8 mouse cellular contexts compared by ENCODE assay signal in genomic region chr9:120602839-120603511, GRCm38 (mm10). TPM values are rescaled to one million over a fixed set of nuclear protein-coding genes. Genes with fewer than 3 reads are reported as not detected.
A peak's percentile ranks its signal among the peaks of the same experiment; 100 is the strongest.
DNase-seq lines count a peak whose midpoint lies in the region; ATAC-seq and TF ChIP-seq lines count a peak whose summit lies in the region.

No protein-coding gene starts in this region.

- no peaks in the 10 kb centered on the region for H3K27me3 ChIP-seq in C2C12 (ENCODE audit: control insufficient read depth, insufficient read depth, insufficient read length)
- peaks cover 8% of the 10 kb centered on the region; the same call in 1 of the 2 replicates for H3K27me3 ChIP-seq in heart, embryonic 13.5 days (replicated peaks)
- H3K27me3 ChIP-seq in kidney, postnatal 0 days (ENCODE audit: insufficient read depth, low read length) = no peaks in the 10 kb centered on the region
- H3K27me3 ChIP-seq in liver, embryonic 11.5 days (replicated peaks; ENCODE audit: control insufficient read depth, insufficient read depth, low read length) = 0 out of 2 replicates have a peak, but pooled peaks cover 3% of the 10 kb centered on the region
- no peaks in the 10 kb centered on the region for H3K27me3 ChIP-seq in stomach, embryonic 14.5 days (ENCODE audit: control insufficient read depth, insufficient read depth, low read length)

- no peaks in the 10 kb centered on the region for H3K79me3 ChIP-seq in C2C12 (ENCODE audit: low read depth)

- no peak overlapping the region for H3K27ac ChIP-seq in heart, embryonic 13.5 days (replicated peaks)
- H3K27ac ChIP-seq in kidney, postnatal 0 days = no peak overlapping the region
- 0 out of 2 replicates have a peak overlapping the region, but pooled peaks have one; percentile 66 for H3K27ac ChIP-seq in liver, embryonic 11.5 days (ENCODE audit: low read depth, low read length)
- no peak overlapping the region for H3K27ac ChIP-seq in stomach, embryonic 14.5 days (ENCODE audit: low read length)

- H3K4me3 ChIP-seq in C2C12 (ENCODE audit: insufficient read depth, poor library complexity, severe bottlenecking) = no peak overlapping the region
- H3K4me3 ChIP-seq in heart, embryonic 13.5 days = peak overlapping the region; percentile 3
- H3K4me3 ChIP-seq in kidney, postnatal 0 days (replicated peaks; ENCODE audit: low read depth, low read length) = no peak overlapping the region
- no peak overlapping the region for H3K4me3 ChIP-seq in liver, embryonic 11.5 days (ENCODE audit: low read depth, low read length)
- H3K4me3 ChIP-seq in stomach, embryonic 14.5 days (ENCODE audit: low read depth, low read length) = no peak overlapping the region

- peak; percentile 95 for TF ChIP-seq CTCF in C2C12 (IDR thresholded peaks at IDR 0.05; ENCODE audit: control insufficient read depth, insufficient read depth, insufficient read length)
- TF ChIP-seq CTCF in kidney, postnatal 0 days (IDR thresholded peaks at IDR 0.05; ENCODE audit: low read depth) = peak; percentile 99

- peaks cover 14% of the 10 kb centered on the region for H3K9me3 ChIP-seq in heart, embryonic 13.5 days
- no peaks in the 10 kb centered on the region; the same call in 1 of the 2 replicates for H3K9me3 ChIP-seq in kidney, postnatal 0 days (replicated peaks; ENCODE audit: low read length)
- no peaks in the 10 kb centered on the region; the same call in 1 of the 2 replicates for H3K9me3 ChIP-seq in liver, embryonic 11.5 days (ENCODE audit: control insufficient read depth, low read length)
- peaks cover 7% of the 10 kb centered on the region; the same call in 1 of the 2 replicates for H3K9me3 ChIP-seq in stomach, embryonic 14.5 days (ENCODE audit: control insufficient read depth, low read depth, low read length)

- WGBS in heart, embryonic 13.5 days = 5% methylated on average over 23 of the region's 23 CpGs
- 7% methylated on average over 23 of the region's 23 CpGs for WGBS in kidney, postnatal 0 days
- WGBS in liver, embryonic 11.5 days = 18% methylated on average over 23 of the region's 23 CpGs
- 7% methylated on average over 23 of the region's 23 CpGs for WGBS in stomach, embryonic 14.5 days

- H3K79me2 ChIP-seq in C2C12 (ENCODE audit: control insufficient read depth, insufficient read depth) = no peaks in the 10 kb centered on the region

- peak overlapping the region; percentile 54 for H3K4me2 ChIP-seq in heart, embryonic 13.5 days
- H3K4me2 ChIP-seq in kidney, postnatal 0 days (ENCODE audit: low read length) = peak overlapping the region; percentile 18
- peak overlapping the region; percentile 47 for H3K4me2 ChIP-seq in liver, embryonic 11.5 days
- 0 out of 2 replicates have a peak overlapping the region, but pooled peaks have one; percentile 1 for H3K4me2 ChIP-seq in stomach, embryonic 14.5 days (replicated peaks; ENCODE audit: low read depth, low read length)

- no peak overlapping the region for H3ac ChIP-seq in C2C12 (ENCODE audit: control insufficient read depth, insufficient read length, low read depth)

- H3K9ac ChIP-seq in heart, embryonic 13.5 days = peak overlapping the region; percentile 62
- no peak overlapping the region for H3K9ac ChIP-seq in kidney, postnatal 0 days (ENCODE audit: low read depth, low read length)
- H3K9ac ChIP-seq in liver, embryonic 11.5 days (ENCODE audit: low read depth, low read length) = no peak overlapping the region
- H3K9ac ChIP-seq in stomach, embryonic 14.5 days (replicated peaks; ENCODE audit: low read depth, low read length) = no peak overlapping the region

- DNase-seq in brain, embryonic 18.5 days (ENCODE audit: low read depth, low spot score) = peak; percentile 58
- peak; percentile 92 for DNase-seq in kidney, postnatal 0 days (ENCODE audit: low spot score)
- DNase-seq in liver, embryonic 11.5 days (ENCODE audit: low spot score) = peak; percentile 82
- peak; percentile 48 to 58 for DNase-seq in natural killer cell, adult 2 months (ENCODE audit: low spot score in 2 of 2)

- H3K4me1 ChIP-seq in heart, embryonic 13.5 days = peaks cover 23% of the 10 kb centered on the region
- H3K4me1 ChIP-seq in kidney, postnatal 0 days (replicated peaks; ENCODE audit: insufficient read depth, low read length) = no peaks in the 10 kb centered on the region; the same call in 1 of the 2 replicates
- H3K4me1 ChIP-seq in liver, embryonic 11.5 days (replicated peaks; ENCODE audit: control insufficient read depth, insufficient read depth, low read length) = peaks cover 3% of the 10 kb centered on the region
- H3K4me1 ChIP-seq in stomach, embryonic 14.5 days (ENCODE audit: control insufficient read depth, insufficient read depth, low read length) = peaks cover 5% of the 10 kb centered on the region; the same call in 1 of the 2 replicates

- ATAC-seq in erythroid progenitor cell, adult 5-6 weeks (replicated peaks; ENCODE audit: low FRiP score, poor library complexity, severe bottlenecking) = peak; percentile 87
- peak; percentile 66; the same call in 1 of the 2 replicates for ATAC-seq in heart, embryonic 13.5 days (ENCODE audit: extremely low read depth, insufficient number of reproducible peaks, low FRiP score, low TSS enrichment)
- peak; percentile 69 for ATAC-seq in kidney, postnatal 0 days (replicated peaks; ENCODE audit: low FRiP score, low read depth)
- peak; percentile 75 for ATAC-seq in liver, embryonic 11.5 days (replicated peaks; ENCODE audit: low FRiP score)
- peak; percentile 72 for ATAC-seq in stomach, embryonic 14.5 days (ENCODE audit: insufficient number of reproducible peaks, insufficient read depth, low FRiP score, low read depth)

- no peaks in the 10 kb centered on the region for H3K36me3 ChIP-seq in C2C12 (ENCODE audit: control insufficient read depth, insufficient read depth)
- H3K36me3 ChIP-seq in heart, embryonic 13.5 days = no peaks in the 10 kb centered on the region
- 0 out of 2 replicates have a peak, but pooled peaks cover 3% of the 10 kb centered on the region for H3K36me3 ChIP-seq in kidney, postnatal 0 days (ENCODE audit: insufficient read depth, low read length)
- H3K36me3 ChIP-seq in liver, embryonic 11.5 days (ENCODE audit: control insufficient read depth, insufficient read depth, low read length) = no peaks in the 10 kb centered on the region
- H3K36me3 ChIP-seq in stomach, embryonic 14.5 days (ENCODE audit: control insufficient read depth, insufficient read depth, low read length) = no peaks in the 10 kb centered on the region

TF ChIP-seq in C2C12, 6 proteins besides CTCF, POLR2A, EP300 and RAD21:
- TF ChIP-seq CEBPB (IDR thresholded peaks at IDR 0.05; ENCODE audit: low read depth) (no peak), USF1 (IDR thresholded peaks at IDR 0.05; ENCODE audit: low read depth) (peak; percentile 6)

RNA-seq across cellular contexts. Expression of gene Rpl14, which starts 31.7 kb away (rescaled TPM):
- polyA plus RNA-seq in C2C12 (2012; fragmentation: generic; extraction: Trizol) = 1,443 TPM
- 526 and 549 TPM in 2 replicates for total RNA-seq in erythroid progenitor cell, adult 5-6 weeks (2015; ENCODE audit: low replicate concordance)
- total RNA-seq in erythroid progenitor cell, adult 5-6 weeks (2017; ENCODE audit: low replicate concordance) = 375 and 420 TPM in 2 replicates
- polyA plus RNA-seq in heart, embryonic 13.5 days (2015; fragmentation: Nextera tagmentation; extraction: Ambion mirVana) = 425 and 468 TPM in 2 replicates
- 911 and 953 TPM in 2 replicates for polyA plus RNA-seq in kidney, postnatal 0 days (2015; fragmentation: Nextera tagmentation; extraction: Ambion mirVana)
- 1,178 and 1,306 TPM in 2 replicates for polyA plus RNA-seq in liver, embryonic 11.5 days (2014; fragmentation: Nextera tagmentation; extraction: Ambion mirVana)
- 1,122 and 1,132 TPM in 2 replicates for polyA plus RNA-seq in stomach, embryonic 14.5 days (2014; fragmentation: Nextera tagmentation; extraction: Ambion mirVana)

Comparison
In these comparisons a context has a peak if more than half of its experiments do, and no peak if none do; other contexts are left out.
1. H3K4me2 ChIP-seq: peak in every context shown above with its lines; median percentile 54 in heart, embryonic 13.5 days; 47 in liver, embryonic 11.5 days; 18 in kidney, postnatal 0 days; 1 in stomach, embryonic 14.5 days.